ENCODE assay signal across 9 mouse cellular contexts in the genomic region with DNA sequence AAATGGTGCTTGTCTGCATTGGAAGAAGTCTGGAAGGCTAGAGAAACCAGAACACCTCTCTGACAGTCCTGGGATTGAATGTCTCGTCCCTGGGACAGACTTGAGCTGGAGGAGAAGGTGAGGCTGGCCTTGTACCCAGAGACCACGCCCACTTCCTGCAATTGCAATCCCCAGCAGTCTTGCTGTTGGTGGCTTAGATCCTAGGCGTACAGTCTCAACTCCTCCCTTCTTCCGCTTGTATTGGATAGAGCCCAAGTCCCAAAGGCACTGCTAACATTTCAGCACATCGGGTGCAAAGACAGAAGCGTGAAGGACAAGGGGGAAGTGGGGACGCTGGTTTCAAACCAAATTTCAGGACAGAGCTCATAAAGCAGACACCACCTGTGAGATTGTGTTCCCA.
DNase-seq lines count a peak whose midpoint lies in the region; ATAC-seq and TF ChIP-seq lines count a peak whose summit lies in the region.
"Had no signal": no experiment of that assay in that cellular context is flagged by ENCODE, and none has a peak within 500 bp of the region (broad histone marks: within the 10 kb centered on the region; RNA-seq: fewer than 3 reads in every experiment).

No protein-coding gene starts in this region.

- H3K4me3 ChIP-seq in MEL (ENCODE audit: control insufficient read depth in 1 of 2, insufficient read depth in 1 of 2, low read depth in 2 of 2, low read length in 2 of 2), result peak overlapping the region; percentile 6 to 31; a peak in 3 of 4 replicates
- no peak overlapping the region for H3K4me3 ChIP-seq in midbrain, embryonic 10.5 days
- H3K4me3 ChIP-seq: forebrain, embryonic 10.5 days had no signal

- TF ChIP-seq EP300 in MEL (IDR thresholded peaks at IDR 0.05; ENCODE audit: low read depth in 1 of 2, low read length in 2 of 2), result 0 out of 4 replicates have a peak, but pooled peaks of 1 of the 2 experiments have one; percentile 3

- H3K4me1 ChIP-seq in MEL (ENCODE audit: control insufficient read depth in 1 of 2, insufficient read depth in 2 of 2, low read length in 2 of 2), result peaks cover 2 to 27% of the 10 kb centered on the region in 2 experiments; a peak in 3 of 4 replicates
- H3K4me1 ChIP-seq in midbrain, embryonic 10.5 days, result 0 out of 2 replicates have a peak, but pooled peaks cover 3% of the 10 kb centered on the region
- H3K4me1 ChIP-seq: forebrain, embryonic 10.5 days had no signal

- no peak for TF ChIP-seq POLR2A in MEL (IDR thresholded peaks at IDR 0.05; ENCODE audit: control insufficient read depth in 1 of 2, insufficient read depth in 1 of 2, low read depth in 1 of 2, low read length in 2 of 2, poor library complexity in 1 of 2)

- H3K36me3 ChIP-seq in MEL (ENCODE audit: control insufficient read depth in 1 of 2, insufficient read depth in 2 of 2, low read length in 2 of 2), result peaks cover 0 to 26% of the 10 kb centered on the region in 2 experiments; a peak in 2 of 4 replicates
- no peaks in the 10 kb centered on the region for H3K36me3 ChIP-seq in midbrain, embryonic 10.5 days
- H3K36me3 ChIP-seq: forebrain, embryonic 10.5 days had no signal

- no peak for TF ChIP-seq CTCF in MEL (IDR thresholded peaks at IDR 0.05 in 2 of 3, conservative IDR thresholded peaks at IDR 0.05 in 1 of 3; ENCODE audit: control insufficient read depth in 1 of 3, insufficient read depth in 1 of 3, low read depth in 2 of 3, low read length in 3 of 3, poor library complexity in 1 of 3, severe bottlenecking in 1 of 3)

- H3K27me3 ChIP-seq in MEL (ENCODE audit: control insufficient read depth in 1 of 2, insufficient read depth in 2 of 2, low read length in 2 of 2), result no peaks in the 10 kb centered on the region
- H3K27me3 ChIP-seq in midbrain, embryonic 10.5 days (ENCODE audit: low read depth, poor library complexity, severe bottlenecking), result no peaks in the 10 kb centered on the region

- intact Hi-C loops in heart, postnatal 25 days (cut with DNase I), result no loop called here
- intact Hi-C loops in heart, postnatal 10 days (cut with DNase I), result no loop called here
- intact Hi-C loops in left cerebral cortex, postnatal 14 days (cut with DNase I), result no loop called here

- ATAC-seq in megakaryocyte-erythroid progenitor cell, adult 5-6 weeks (replicated peaks; ENCODE audit: low FRiP score, low TSS enrichment, poor library complexity, severe bottlenecking), result peak; percentile 82

- no peak for TF ChIP-seq RAD21 in MEL (IDR thresholded peaks at IDR 0.05; ENCODE audit: low read depth, low read length)

- DNase-seq in heart, adult 18-20 months, result peak; percentile 28 to 57
- DNase-seq in heart, postnatal 25 days (ENCODE audit: low spot score), result no peak
- DNase-seq in MEL (ENCODE audit: low read depth, low spot score), result peak; percentile 91
- peak; percentile 41 to 44 for DNase-seq in heart, postnatal 10 days
- no peak for DNase-seq in midbrain, embryonic 10.5 days (ENCODE audit: low spot score)
- DNase-seq in gastrocnemius, adult 18-20 months (ENCODE audit: low spot score), result no peak
- DNase-seq in left cerebral cortex, postnatal 14 days (ENCODE audit: low spot score in 2 of 2), result no peak

- no peaks in the 10 kb centered on the region for H3K9me3 ChIP-seq in MEL (replicated peaks; ENCODE audit: insufficient read depth, low read length)
- no peaks in the 10 kb centered on the region for H3K9me3 ChIP-seq in midbrain, embryonic 10.5 days (replicated peaks)
- H3K9me3 ChIP-seq: forebrain, embryonic 10.5 days had no signal

- WGBS in midbrain, embryonic 10.5 days, result 72% methylated on average over 7 of the region's 7 CpGs

- H3K27ac ChIP-seq in MEL (ENCODE audit: control insufficient read depth, low read depth, low read length), result peak overlapping the region; percentile 77
- no peak overlapping the region for H3K27ac ChIP-seq in midbrain, embryonic 10.5 days (replicated peaks)
- H3K27ac ChIP-seq: forebrain, embryonic 10.5 days had no signal

- H3K9ac ChIP-seq in MEL (ENCODE audit: control insufficient read depth, low read depth, low read length, poor library complexity, severe bottlenecking), result no peak overlapping the region

- no peaks in the 10 kb centered on the region for H3K79me2 ChIP-seq in MEL (ENCODE audit: control insufficient read depth, insufficient read depth, low read length, poor library complexity)

TF ChIP-seq in MEL, 35 proteins besides CTCF, POLR2A, EP300 and RAD21:
- TF ChIP-seq E2F4 (IDR thresholded peaks at IDR 0.05; ENCODE audit: borderline replicate concordance, low read depth, low read length) (no peak), ZC3H11A (IDR thresholded peaks at IDR 0.05; ENCODE audit: low read depth, low read length) (no peak), MAFK (IDR thresholded peaks at IDR 0.05; ENCODE audit: borderline replicate concordance, low read depth, low read length) (no peak), NELFE (IDR thresholded peaks at IDR 0.05; ENCODE audit: low read depth, low read length) (peak; percentile 32; the same call in 1 of the 2 replicates), MAZ (IDR thresholded peaks at IDR 0.05; ENCODE audit: low read depth, low read length) (0 out of 2 replicates have a peak, but pooled peaks have one; percentile 4), HCFC1 (IDR thresholded peaks at IDR 0.05; ENCODE audit: low read depth, low read length) (no peak), ELF1 (IDR thresholded peaks at IDR 0.05; ENCODE audit: low read depth, low read length) (peak; percentile 72)

Comparison
In these comparisons a context has a peak if more than half of its experiments do, and no peak if none do; other contexts are left out.
1. DNase-seq: peak in heart, adult 18-20 months (2 of 2), MEL (single experiment) and heart, postnatal 10 days (2 of 2); none in heart, postnatal 25 days (single experiment), midbrain, embryonic 10.5 days (single experiment), gastrocnemius, adult 18-20 months (single experiment) and left cerebral cortex, postnatal 14 days (0 of 2).